Mouse (Mus musculus) inflammation-experienced regulatory T-cells, adult 6 months (primary cell): ENCODE measurements around the gene Hist2h2bb. TPM values are rescaled to one million over a fixed set of nuclear protein-coding genes. Genes with fewer than 3 reads are reported as not detected.

Source experiments
- ATAC-seq: one replicate; pipeline ENCODE4 v1.8.0; 2017
- polyA plus RNA-seq, 3 experiments: library from polyadenylated mRNA; unstranded; fragments of 100-300 nt; shearing (Covaris generic); gene quantifications; one replicate each; pipeline ENCODE4 v1.2.1; 2017

Hist2h2bb gene
- polyA plus RNA-seq, 3 experiments from 2014 or later, result 5.7 to 28.2 (median 20.9) TPM

- ATAC-seq, result no peak
Observed at GRCm38 (mm10) chr3:96302076-96302475, 32.5 kb downstream of the Hist2h2bb start.

DNA sequence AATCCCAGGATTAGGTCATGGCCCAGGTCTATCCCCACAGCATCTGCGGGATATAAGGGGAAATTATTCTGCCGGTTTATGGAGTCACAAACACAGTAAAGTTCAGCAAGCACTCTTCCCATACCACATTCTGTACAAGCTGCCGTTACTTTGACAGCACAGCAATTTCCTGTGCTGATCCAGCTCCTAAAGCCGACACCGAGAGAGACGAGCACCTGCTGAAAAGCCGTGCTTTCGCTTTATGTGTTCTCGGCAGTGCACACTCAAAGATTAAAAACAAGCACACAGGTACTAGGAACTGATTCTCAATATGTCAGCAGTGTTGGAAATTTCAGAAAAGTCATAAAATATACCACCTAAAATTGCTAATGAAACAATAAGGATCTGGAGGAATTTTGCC is 37.0 kb downstream of the Hist2h2bb start:
- no peak for ATAC-seq

- no peak for ATAC-seq
Observed at GRCm38 (mm10) chr3:96309441-96309840, 39.9 kb downstream of the Hist2h2bb start.

GRCm38 (mm10) chr3:96312341-96313098 is 43.0 kb downstream of the Hist2h2bb start:
- no peak for ATAC-seq

Other genes with a start within 250 kb of the Hist2h2bb start
- 10 to 100 TPM; 21.2 to 23.9 (median 23.9) TPM for gene Vps45, start 211.3 kb upstream of the Hist2h2bb start, polyA plus RNA-seq
- 10 to 100 TPM in 1 of 3 experiments, 1 to 10 TPM in 2; 7.4 to 13.1 (median 9.9) TPM for gene Otud7b, start 165.2 kb upstream of the Hist2h2bb start, polyA plus RNA-seq
- gene Mtmr11, start 107.7 kb upstream of the Hist2h2bb start, polyA plus RNA-seq, result 1 to 10 TPM; 1.8 to 2.6 (median 2.0) TPM
- gene Sf3b4, start 97.4 kb upstream of the Hist2h2bb start, polyA plus RNA-seq, result 10 to 100 TPM; 53.4 to 82.6 (median 56.6) TPM
- gene Sv2a, start 88.6 kb upstream of the Hist2h2bb start, polyA plus RNA-seq, result 1 to 10 TPM; 1.2 to 1.5 (median 1.4) TPM
- gene Bola1, start 50.0 kb upstream of the Hist2h2bb start, polyA plus RNA-seq, result 10 to 100 TPM; 23.4 to 36.1 (median 32.1) TPM
- gene Hist2h2ab, start 49.9 kb upstream of the Hist2h2bb start, polyA plus RNA-seq, result 1 to 10 TPM in 1 of 3 experiments, not detected in 2; 1.4 TPM
- 10 to 100 TPM in 1 of 3 experiments, 1 to 10 TPM in 2; 7.4 to 11.6 (median 8.1) TPM for gene Hist2h2ac, start 48.9 kb upstream of the Hist2h2bb start, polyA plus RNA-seq
- 1 to 10 TPM in 2 of 3 experiments, under 1 TPM in 1; 0.38 to 2.2 (median 2.0) TPM for gene Hist2h2be, start 48.6 kb upstream of the Hist2h2bb start, polyA plus RNA-seq
- 1 to 10 TPM in 1 of 3 experiments, not detected in 2; 1.5 TPM for gene Hist2h3c2, start 30.6 kb upstream of the Hist2h2bb start, polyA plus RNA-seq
- 100 to 1,000 TPM in 1 of 3 experiments, 10 to 100 TPM in 2; 36.1 to 104 (median 53.6) TPM for gene Hist2h2aa2, start 29.5 kb upstream of the Hist2h2bb start, polyA plus RNA-seq
- gene Hist2h2aa1, start 24.3 kb upstream of the Hist2h2bb start, polyA plus RNA-seq, result 10 to 100 TPM in 2 of 3 experiments, 1 to 10 TPM in 1; 9.6 to 22.0 (median 11.1) TPM
- gene Hist2h3c1, start 23.1 kb upstream of the Hist2h2bb start, polyA plus RNA-seq, result not detected
- 1 to 10 TPM; 1.3 to 7.4 (median 5.9) TPM for gene Hist2h4, start 6.4 kb upstream of the Hist2h2bb start, polyA plus RNA-seq
- 10 to 100 TPM in 1 of 3 experiments, 1 to 10 TPM in 2; 4.8 to 44.5 (median 9.0) TPM for gene Hist2h3b, start 1.1 kb upstream of the Hist2h2bb start, polyA plus RNA-seq
- gene Fcgr1, start 24.2 kb downstream of the Hist2h2bb start, polyA plus RNA-seq, result under 1 TPM in 1 of 3 experiments, not detected in 2; 0.43 TPM
- not detected for gene BC107364, start 182.6 kb downstream of the Hist2h2bb start, polyA plus RNA-seq